Mouse (Mus musculus) liver, adult 2 months (tissue): ENCODE measurements at regions not wholly inside any gene's neighbourhood (a gene's known extent, or its start where the extent isn't known, plus 50 kb on each side); places are given as distances from the start of the nearest gene placed in this dataset.

Source experiments
- CTCF ChIP-seq: fragments of 200-500 bp; IDR thresholded peaks from 2 replicates; pipeline ENCODE4 v1.5.1; 2011; ENCODE audit warnings: low read depth, low read length, control low read depth
- POLR2A ChIP-seq: fragments of 200-500 bp; IDR thresholded peaks from 2 replicates; pipeline ENCODE4 v1.6.1; 2011; ENCODE audit warnings: low read length, control low read depth; ENCODE audit not compliant: insufficient read depth; ENCODE audit errors: extremely low read depth

DNA sequence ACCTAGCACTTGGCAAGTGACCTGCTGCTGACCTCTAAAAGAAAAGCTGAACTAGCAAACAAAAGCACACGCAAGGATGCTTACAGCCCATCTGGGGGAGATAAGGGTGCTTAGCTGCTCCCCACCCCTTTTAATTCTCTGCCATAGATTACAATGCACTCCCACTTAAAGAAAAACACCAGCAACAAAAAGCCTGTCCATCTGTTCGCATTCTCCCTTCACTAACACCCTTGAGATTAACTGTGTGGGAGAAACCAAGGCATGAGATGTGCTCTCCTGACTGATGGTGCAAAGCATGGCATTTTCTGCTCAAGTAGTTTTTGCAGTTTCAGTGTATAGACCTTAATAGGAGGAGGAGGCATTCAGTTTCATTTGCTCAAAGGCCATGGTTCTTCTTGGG, 125.0 kb downstream of the 4930544G11Rik start:
- TF ChIP-seq CTCF (no peak), POLR2A (no peak)
